Mouse (Mus musculus) retina, adult 2 months (tissue): ENCODE data around the gene Ndufa8.

ENCODE experiments used
- DNase-seq: peaks from one replicate; pipeline ENCODE4 v3.0.0-alpha.2; 2012; ENCODE audit warnings: low read depth, low spot score

The Ndufa8 gene

DNA sequence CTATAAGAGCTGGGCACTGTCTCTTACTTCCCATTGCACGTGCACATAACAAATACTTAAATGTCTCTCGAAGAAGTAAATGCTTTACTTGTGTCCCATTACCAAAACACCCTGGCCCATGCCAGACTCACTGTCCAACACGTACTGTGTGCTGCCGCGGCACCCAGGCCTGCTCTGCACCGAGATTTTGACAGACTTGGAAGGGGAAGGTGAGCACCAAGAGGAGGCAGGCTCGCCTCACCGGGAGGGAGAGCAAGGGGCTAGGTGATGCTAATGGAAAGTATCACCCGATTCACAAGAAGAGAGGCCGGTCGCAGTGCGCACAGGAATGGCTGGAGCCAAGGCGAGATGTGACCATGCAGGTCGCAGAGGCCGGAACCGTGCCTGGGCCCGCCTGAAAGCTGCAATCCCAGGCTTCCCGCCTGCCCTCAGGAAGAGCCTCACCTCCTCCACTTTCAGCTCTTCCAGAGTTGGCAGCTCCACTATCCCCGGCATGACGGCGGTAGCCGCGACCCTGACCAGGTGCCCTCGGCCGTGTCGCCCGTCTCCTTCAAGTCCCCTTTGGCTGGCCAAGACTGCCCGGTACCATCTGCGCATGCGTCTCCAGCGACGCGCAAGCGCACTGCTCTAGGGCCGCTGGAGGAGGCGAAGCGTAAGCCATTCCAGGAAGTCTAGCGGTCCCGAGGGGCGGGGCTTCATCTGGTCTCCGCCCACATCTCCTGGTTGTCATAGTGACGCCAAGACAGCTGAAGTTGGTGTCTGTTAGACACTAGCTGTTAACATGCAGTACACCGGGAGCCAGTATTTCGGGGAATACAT lies at the start of gene Ndufa8, which contains the start of gene Morn5:
Gene Ndufa8, minus strand, starts transcription at position 659 of the 819 bp plus-strand sequence.
Gene Morn5, plus strand, starts transcription at position 711 of the 819 bp plus-strand sequence.
- DNase-seq, result peak; percentile 94

DNA sequence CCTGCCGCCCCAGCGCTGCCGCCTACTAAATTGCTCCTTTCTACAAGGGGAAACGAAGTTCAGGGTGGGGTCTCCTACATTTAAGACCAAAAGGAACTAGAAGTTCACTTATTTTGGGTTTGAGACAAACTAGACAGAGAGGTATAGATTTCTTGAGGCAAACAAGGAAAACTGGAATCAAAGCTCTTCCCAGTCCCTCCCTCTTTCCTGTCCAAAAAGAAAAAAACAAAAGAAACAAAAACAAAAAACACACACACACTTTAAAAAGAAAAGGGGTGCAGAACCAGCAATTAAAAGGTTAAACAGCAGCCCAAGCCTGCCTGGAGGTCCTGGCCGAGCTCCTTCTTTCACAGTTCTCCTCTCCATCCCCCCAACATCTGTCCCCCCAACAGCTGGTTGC lies 48.8 kb upstream of the Ndufa8 start:
- no peak for DNase-seq

DNA sequence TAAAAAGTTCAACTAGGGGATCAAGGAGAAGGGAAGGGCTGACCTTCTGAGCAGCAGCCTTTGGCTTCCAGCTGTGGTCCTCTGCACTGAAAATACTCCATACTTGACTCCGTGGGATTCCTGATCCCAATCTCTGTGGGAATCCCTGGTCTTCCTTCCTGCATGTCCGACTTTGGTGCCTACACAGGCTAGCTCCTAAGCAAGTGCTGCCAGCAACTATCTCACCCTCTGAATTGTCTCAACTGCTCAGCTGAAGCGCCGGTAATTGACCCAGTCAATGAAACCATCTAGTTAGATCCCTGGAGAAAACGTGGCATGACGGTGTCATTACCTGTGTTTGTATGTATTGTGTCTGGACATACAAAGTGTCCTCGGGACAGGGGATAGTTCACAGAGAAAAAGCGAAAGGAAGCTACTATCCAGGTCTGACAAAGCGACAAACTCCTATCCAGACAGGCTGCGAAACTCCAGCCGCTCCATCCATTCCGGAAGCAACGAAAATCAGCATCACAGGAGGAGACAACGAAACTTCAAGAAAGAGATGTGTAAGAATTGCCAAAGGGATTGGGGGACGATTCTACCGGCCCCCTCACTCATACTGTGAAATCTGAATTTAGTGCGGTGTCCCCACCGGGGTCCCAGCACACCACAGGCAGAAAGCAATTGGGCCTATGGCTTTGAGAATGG lies 48.1 kb upstream of the Ndufa8 start:
- no peak for DNase-seq

DNA sequence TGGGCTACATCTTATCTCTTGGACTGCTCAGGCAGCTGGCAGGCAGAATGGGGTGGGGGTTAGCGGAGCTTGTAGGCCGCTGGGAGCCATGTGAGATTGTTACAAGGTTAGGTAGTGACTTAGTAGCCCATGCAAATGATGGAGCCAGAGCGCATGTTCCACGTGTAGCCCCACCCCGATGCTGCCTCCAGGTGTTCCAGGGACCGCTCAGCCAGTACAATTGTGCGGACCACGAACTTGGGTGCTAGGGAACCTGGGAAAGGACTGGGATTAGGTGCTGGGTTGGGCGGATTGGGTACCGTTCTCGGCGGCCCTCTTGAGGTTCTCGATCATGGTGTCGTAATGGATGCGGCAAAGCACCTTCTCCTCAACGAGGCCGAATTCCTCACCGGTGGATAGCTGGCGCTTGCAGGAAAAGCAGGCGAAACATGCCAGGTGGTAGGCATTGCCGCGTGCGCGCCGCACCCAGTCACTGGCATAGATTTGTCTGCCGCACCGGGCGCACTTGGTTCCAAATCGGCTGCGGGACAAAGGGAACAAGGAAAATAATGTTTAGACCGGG lies 44.8 kb upstream of the Ndufa8 start:
- DNase-seq, result no peak

DNA sequence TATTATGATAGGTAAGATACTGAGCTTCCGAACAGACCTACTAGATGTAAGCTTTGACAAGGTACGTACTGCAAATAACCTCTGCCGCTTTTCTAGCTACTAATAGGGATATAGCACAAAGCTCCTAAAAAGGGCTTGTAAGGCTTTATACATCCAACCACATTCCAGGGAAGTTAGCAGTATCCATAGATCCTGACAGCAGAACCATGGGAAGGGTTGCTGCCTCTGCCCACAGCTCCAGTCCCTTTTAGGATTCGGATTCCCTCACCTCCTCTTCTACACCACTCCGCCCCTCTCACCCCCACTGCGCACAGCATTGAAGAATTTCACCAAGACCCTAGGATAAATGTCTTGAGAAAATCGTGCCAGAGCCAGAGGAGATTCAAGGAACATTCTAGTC lies 44.1 kb upstream of the Ndufa8 start:
- DNase-seq, result no peak

DNA sequence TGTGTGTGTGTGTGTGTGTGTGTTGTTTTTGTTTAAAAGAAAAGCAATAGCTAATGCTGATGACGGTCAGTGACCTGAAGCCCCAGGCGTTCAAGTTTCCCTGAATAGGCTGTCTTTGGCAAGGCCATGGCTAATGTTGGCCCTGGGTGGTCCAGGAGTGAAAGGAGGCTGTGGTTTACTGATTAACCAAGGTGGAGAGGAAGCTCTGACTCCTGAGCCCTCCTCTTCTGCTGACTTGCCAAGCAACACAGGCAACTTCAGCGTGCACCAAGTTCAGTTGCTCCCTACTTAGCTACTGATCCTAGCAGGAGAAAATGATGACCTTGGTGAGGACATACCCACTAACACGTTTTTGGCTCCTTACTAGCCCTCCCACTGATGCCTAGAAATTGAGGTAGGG lies 43.5 kb upstream of the Ndufa8 start:
- DNase-seq, result no peak

DNA sequence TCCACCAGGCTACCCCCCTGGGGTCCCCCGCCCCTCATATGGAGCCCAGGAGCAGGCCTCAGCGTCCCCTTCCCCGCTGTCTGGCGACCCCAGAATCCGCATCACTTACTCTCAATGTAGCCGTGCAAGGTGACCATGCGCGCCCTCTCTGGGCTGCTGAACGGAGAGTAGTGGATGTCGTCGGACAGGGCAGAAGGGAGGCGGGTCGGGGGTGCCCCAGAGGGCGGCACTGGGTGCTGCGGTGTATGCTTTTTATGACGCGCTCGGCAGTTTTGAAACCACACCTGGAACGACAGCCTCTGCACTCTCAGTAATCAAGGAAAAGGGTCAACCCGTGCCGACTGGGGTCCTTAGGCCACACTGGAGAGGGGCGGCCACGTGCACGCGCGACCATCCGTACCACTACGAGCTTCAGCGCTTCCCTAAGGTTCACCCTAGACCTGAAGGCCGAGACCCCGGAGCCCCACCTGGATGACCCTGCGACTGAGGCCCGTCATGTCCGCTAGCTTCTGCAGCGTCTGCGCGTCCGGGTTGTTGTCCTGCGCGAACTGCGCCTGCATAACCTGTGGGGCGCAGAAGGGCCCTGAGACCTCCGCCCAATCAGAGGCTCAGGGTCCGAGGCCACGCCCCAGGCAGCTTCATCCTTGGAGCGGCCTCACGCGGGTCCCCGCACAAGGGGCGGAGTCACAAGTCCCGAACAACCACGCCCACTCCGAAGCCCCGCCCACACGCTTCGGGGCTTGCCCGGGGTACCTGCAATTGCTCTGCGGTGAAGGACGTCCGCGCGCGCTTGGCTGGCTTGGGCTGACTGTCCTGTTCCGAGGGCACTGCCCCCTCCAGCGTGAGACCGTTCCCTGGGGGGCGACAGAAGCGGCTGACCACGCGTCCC lies 41.9 kb upstream of the Ndufa8 start:
- DNase-seq, result no peak

DNA sequence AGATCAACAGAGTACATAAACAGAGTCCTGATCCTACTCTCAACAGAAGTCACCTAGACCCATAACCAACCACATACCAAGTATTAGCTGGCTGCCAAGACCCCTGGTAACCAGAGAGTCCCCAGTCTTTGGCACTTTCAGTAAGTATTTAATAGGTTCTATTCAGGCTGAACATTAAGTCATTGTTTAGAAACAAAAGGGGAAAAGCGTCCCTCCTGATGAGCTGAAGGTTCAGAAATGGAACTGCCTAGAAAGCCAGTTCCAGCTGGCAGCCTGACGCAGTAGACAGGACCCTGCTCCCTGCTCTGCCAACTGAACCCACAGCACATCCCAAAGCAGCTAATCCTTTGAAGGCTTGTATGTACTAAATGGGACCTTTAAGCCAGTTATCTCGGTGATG lies 40.0 kb upstream of the Ndufa8 start:
- no peak for DNase-seq

DNA sequence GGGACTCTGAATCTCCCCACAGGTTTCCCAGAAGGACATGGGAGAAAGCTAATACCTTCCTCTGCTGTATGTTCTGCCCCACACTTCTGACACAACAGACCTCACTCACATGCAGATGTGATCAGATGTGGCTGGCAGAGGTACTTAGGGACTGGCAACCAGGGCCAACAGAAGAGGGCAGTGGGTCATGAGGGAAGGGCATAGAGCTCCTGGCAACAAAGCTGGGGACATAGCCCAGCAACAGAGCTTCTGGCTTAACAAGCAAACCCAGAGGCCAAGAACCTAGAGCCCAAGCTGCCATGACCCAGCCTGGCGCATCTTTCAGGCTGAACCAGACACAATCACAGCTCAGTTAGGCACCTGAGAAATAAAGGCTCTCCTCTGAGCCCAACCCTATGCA lies 35.8 kb upstream of the Ndufa8 start:
- no peak for DNase-seq

DNA sequence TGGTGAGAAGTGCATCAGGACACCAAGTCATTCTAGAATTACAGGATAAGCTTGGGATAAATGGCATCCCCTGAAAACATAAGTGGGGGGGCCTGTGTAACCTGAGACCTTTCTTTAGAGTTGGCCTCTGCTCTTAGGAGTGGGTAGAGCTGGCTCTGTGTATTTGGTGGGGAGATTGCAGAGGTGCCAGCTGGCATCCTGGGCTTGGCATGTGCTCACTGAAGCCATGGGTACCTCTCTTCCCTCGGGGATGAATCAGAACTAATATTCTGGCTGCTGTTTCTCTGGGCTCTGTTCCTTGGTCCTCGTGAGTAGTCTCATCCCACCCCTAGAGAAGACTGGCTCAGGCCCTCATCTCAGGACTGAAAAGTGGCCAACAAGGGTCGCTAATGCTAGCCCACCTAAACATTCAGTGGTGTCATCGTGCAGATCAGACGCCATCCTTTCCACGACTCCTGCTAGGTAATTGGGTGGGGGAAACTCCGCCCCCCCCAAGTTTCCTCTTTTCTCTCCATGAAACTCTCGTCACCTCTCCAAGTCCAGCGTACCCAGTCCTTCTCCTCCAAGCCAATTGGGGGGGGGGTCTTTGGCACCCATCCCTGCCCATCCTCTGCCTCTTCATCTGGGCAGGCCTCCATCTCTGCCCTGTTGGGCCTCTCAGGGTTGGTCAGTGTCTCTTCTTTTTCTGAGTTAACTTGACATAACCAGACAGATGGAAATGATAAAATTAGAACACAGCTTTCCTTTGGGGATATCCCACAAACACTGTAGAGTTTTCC lies 33.8 kb upstream of the Ndufa8 start:
- no peak for DNase-seq

DNA sequence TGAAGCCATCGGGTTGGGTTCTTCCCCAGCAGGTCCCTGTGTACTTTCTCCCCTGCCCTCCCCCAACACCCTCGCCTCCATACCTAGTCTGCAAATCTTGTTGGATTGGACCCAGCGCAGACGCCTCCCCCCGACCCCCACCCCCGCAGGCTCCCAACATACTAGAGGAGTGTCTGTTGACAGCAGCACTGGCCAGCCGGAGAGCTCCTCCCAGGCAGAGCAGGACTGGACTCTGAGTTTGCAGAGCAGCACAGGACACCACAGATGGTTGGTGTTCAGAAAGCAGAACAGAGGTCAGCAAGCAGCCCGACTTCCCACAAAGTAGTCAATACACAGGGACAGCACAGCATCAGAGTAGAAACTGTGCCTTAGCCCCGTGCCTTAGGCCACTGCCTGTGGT lies 32.2 kb upstream of the Ndufa8 start:
- DNase-seq, result no peak

DNA sequence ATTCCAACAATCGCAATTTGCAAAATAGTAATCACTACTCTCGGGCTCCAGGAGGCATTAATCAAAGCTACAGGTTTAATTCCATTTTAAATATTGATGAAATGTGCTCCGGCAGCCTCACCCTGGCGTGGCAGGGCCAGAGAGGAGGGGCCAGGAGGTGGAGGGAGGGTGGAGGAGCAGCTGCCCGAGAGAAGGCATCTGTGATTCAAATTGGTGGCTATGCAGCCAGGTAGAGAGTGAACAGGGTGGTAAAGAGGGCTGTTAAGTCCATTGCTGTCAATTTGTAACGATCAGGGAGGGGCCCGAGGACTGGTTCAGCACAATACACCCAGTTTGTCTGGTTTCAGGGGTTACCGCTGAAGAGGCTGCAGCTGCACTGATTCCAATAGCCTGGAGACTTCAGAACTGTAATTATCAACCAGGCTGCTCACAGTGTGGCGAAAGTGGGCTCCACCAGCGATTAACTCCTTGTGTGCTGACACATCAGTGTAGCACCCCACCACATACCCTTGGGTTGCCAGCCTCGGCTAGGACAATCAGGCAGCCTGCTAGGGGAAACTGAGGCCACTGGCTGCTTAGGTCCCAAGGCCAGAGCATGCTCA lies 28.1 kb upstream of the Ndufa8 start:
- DNase-seq, result no peak

DNA sequence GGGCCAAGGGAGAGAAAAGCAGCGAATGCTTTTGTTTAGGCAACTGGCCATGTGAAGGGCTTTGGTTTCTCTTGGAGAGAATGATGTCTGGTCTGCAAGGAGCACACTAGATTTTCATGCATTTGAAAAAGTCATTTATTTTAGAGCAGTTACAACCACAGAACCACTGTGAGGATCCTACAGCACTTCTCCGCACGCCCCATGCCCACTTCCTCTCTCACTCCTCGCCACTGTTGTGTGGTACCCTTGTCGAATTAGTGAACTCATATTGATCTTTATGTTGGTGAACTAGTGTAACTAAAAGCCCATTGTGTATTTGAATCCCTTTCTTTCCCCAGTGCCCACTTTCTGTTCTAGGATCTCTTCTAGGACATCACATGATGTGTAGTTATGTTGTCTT lies 26.0 kb upstream of the Ndufa8 start:
- DNase-seq, result no peak

DNA sequence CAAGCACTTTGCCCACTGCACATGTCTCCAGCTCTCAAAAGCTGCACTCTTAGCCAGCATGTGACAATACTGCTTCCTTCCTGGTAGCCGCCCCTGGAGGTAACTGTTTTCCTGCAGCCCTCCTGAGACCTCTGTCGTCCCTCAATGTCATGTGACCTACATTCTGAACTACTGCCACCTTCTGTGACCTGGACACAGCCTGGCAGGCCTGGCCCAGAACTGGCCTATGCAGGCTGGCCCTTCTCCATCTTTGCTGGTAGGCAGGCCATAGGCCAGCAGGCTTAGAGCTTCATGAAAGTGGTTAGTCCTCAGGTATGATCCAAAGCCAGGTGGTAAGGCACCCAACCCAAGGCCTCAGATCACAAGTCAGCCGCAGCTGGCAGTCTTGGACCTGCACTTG lies 24.6 kb upstream of the Ndufa8 start:
- DNase-seq, result no peak

DNA sequence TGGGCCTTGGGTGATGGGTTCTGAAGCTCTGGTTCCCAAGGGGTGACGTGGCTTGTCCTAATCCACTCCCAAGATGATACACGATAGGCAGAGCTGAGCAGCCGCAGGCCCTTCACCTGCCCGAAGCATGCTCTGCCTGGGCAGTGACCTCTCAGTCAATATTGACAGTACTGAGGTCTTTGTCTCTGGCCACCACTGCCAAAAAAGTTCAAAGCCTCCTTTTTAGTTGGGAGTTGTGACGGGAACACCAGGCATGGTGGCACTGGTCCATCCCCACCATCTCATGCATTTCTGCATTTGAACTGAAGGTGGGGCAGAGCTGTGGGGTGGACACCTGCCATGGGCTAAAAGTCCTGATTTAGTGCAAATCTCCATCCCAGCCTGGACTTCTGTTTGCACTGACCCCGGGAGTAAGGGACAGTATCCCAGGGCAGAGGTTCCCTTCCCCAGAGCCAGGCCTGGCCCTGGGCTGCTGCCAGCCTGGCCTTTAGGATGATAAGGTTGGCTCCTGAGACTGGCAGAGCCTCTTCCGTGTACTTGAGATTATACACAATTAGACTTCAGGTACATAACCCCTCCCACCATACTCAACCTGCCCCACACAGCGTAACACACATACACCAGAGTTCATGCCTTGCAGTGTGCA lies 22.6 kb upstream of the Ndufa8 start:
- DNase-seq, result no peak

DNA sequence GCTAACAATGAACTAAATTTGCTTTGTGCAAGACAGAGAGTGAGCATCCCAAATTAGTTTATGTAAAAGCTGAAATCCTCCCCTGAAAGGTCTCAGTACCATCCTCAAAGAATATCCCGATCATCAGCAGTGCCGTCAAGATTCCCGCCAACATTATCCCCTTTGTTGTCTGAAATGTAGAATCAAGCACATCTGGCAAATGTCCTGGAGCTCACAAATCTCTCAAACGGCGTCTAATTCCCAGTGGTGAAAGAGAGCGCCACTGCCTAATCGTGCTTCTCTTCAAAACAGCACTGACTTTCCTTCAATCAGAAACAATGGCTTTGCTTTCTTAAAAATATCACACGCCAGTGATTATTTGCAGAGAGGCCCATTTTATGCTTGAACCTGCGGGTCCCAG lies 17.9 kb upstream of the Ndufa8 start:
- no peak for DNase-seq

DNA sequence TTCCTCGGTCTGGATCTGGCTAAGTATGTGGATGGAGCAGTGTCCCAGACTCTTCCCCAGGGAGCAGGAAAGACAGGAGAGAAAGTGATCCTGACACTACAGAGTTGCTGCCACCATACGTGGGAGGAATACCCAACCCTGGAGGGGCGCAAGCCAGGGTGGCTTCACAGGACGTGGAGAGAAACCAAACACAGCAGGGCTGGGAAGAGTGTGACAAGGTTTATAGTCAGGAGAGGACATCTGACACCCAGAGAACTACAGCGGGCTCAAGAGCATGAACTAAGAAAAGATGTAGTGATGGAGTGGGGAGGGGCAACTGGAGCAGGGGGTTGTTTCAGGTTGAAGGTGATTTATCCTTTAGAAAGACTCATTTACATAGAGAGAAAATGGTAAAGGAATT lies 12.2 kb upstream of the Ndufa8 start:
- DNase-seq, result no peak

DNA sequence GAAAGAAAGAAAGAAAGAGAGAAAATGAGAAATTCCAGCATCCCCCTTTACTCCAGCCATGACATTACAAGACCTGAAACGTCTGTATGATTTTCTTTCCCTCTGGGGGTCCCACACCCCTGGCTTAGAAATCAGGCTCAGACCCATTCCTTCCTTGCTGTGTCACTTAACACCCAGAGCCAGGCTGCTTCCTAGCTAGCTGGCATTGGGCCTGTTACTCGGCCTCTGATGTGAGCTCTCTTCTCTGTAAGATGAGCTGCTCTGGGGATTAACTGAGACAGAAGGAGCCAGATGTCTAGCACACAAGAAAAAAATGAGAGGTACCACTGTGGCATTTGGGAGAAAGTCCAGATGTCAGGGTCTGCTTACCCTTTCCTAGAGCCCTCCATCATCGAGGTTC lies 7.0 kb upstream of the Ndufa8 start:
- DNase-seq, result no peak

DNA sequence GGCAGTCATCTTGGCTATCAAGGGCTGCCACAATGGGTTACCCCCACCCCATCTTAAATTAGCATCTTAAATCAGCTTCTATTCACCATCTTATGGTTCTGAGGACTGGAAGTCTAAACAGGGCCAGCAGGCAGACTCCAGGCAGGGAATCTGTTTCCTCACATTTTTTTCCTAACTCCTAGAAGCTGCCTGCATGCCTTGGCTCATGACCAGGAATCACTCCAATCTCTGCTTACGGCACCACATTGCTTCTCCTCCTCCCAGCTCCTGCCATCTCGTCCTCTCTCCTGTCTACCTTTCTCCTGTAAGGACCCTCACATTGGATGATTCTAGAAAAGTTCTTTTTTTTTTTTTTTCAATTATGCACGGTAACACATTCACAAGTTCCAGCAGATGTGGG lies 4.0 kb upstream of the Ndufa8 start:
- DNase-seq, result no peak

DNA sequence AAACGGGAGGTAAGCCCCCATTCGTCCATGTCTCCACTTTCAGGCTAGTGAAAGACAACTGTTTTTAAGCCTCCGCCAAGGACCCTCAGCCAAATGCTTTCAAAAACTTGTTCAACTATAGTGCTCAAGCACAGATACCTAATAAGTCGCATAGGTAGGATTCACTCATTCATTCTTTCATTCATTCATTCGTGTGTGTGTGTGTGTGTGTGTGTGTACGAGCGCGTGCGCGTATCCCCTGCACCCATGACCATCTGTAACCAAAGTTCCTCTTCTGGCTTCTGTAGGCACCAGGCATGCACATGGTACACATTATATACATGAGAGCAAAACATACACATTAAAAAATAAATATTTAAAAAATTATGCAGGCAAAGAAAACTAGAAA lies 355 bp upstream of the Ndufa8 start:
- DNase-seq, result no peak
